Mouse (Mus musculus): Measurements from ENCODE around the gene Ppp2r3d. TPM values are rescaled to one million over a fixed set of nuclear protein-coding genes. Genes with fewer than 3 reads are reported as not detected.

Gene Ppp2r3d
- 233 and 281 TPM in 2 replicates for total RNA-seq (2023)

DNA sequence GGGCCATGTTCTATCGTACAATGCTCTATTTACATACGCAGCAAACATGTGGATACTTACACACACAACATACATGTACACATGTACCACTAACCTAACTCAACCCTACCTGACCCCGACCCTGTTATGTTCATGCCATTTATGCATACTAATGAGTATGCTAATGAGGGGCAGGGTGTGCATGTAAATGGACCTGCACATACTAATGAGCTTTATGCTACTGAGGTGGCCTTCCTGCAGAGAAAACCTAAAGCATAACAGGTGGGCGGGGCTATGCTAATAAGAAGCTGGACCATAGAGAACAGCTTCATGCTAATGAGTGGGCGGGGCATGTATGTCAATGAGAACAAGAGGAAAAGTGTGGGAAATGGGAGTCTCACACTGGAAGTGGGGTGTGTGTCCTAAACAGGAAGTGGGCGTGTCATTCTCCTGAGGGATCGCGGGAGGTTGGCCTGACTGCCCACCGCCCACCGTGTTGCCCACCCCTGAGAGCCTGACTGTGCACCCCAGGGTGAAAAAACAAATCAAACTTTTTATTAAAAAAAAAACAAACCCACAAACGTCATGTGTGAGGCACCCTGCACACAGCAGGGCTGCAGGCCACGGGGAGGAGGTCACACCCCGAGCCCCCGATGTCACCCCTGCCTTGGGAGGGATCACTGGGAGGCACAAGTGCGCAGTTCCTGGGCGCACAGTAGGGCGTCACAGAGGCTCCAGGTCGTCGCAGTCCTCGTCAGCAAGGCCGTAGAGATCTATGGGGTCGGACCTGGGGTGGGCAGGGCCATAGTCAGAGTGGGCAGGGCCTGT lies at the start of gene Ppp2r3d:
TSS of gene Ppp2r3d (minus strand) at position 803 of the 807 bp plus-strand sequence.

DNA sequence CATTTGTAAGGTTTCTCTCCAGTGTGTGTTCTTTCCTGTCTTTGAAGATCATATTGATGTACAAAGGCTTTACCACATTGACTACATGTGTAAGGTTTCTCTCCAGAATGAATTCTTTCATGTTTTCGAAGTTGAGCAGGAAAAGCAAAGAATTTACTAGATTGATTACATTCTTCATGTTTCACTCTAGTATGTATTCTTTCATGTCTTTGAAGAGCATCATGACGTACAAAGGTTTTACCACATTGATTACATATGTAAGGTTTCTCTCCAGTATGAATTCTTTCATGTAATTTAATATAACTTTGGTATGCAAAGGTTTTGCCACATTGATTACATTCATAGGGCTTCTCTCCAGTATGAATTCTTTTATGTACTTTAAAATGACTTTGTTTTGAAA lies 17.0 kb upstream of the Ppp2r3d start, which contains the start of gene Gm21836:
TSS of gene Gm21836 (minus strand) at position 101 of the 400 bp plus-strand sequence.

Other genes with a start within 250 kb of the Ppp2r3d start
- gene 2010315B03Rik, start 164.2 kb downstream of the Ppp2r3d start, total RNA-seq (2023) = 4.5 and 6.0 TPM in 2 replicates
- not detected in 2 replicates for gene Gm21836, start 16.9 kb upstream of the Ppp2r3d start, total RNA-seq (2023)

Measured in neutrophil, adult 65 days (primary cell).